Mouse (Mus musculus) frontal cortex, postnatal 14 days (tissue): ENCODE data around the gene Gpc1.
A peak's percentile ranks its signal among the peaks of the same experiment; 100 is the strongest.

Experiments used
- DNase-seq, 2 experiments: peaks; one replicate each; pipeline ENCODE4 v3.0.0; 2022; ENCODE audit warnings: low spot score in 2 of 2

Gpc1 gene

DNA sequence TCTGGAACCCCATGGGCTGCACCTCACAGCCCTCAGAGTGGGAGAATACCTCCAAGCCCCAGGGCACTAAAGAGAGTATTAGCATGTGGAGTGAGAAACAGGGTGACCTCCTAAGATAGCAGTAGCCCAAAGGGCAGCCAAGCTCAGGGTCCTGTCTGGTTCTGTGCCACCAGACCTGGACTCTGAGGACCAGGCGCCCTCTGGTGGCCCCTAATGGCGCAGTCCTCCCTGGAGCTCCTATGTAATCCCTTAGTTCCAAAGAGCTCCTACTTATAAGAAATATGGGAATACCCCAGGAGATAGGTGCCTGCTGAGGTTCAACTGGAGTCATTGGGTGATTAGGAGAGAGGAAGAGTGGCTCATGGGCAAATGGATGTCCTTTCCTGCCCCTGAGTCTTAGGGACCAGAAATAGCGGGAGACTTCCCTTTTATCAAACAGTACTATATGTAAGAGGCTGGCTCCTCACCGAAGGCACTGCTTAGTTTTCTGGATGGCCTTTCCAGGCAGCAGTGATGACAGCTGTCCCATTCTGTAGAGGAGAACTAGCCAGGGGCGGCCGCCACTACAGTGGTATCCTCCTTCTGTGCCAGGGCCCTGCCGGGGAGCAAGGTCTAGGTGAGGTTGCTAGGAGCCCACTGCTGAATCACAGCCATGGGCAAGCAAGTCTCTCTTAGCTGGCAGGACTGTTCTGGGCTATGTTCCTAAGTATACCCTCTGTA, 2.7 kb downstream of the Gpc1 start:
- DNase-seq: peak; percentile 66 to 84

DNA sequence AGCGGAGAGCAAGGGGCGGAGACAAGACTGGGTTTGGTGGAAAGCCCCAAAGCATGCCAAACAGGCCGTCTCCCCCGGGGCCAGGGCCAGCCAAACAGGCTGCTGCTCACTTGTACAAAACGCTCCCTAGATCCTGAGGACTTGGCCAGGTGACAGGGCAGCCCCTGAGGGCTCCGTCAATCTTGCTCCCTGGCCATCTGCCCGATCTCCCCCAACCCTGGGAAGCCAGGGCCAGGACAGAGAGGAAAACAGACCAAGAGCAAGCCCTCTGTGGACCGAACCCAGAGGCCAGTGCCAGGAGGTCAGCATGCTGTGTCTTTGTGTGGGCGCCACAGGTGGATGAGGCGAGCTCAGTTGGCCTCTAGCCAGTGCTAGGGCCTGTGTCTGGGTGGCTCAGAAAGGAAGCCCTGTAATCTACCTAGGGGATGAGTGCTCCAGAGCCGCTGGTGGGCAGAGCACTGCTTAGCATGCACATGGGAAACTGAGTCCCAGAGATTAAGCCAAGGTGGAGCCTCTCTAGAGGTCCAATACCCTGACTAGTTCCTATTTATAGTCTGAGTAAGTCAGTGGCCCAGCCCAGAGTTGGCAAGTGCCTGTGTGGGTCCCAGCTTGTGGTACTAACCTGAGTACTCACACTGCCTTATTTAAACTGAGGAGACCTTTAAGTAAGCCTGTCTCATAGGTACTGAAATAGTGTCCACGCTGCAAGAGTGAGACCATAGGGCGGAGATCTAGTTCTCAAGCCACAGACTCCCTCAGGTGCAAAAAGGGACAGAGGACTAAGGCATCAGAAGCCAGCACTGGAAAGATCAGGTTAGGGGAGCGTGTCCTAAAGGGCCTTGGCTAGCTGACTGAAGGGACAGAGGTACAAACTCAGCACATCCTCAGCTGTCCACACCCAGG, 6.7 kb downstream of the Gpc1 start:
- no peak for DNase-seq

DNA sequence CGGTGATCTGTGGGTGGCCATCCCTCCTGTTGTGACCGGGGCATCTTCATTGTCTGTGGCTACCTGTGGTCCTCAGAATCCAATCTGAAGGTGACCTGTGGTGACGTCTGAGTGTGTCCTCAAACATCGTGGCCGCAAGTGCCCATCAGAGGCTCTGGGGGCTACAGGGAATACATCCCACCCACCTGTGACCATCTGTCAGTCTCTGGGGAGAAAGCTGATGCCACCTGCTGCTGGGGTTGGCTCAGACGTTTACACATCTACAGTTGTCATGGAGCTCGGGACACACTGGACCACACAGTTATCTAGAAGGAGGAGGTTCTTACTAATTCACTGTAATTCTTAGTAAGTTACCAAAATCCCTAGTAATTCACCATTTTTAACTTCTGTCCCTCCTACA, 7.8 kb downstream of the Gpc1 start:
- no peak for DNase-seq

DNA sequence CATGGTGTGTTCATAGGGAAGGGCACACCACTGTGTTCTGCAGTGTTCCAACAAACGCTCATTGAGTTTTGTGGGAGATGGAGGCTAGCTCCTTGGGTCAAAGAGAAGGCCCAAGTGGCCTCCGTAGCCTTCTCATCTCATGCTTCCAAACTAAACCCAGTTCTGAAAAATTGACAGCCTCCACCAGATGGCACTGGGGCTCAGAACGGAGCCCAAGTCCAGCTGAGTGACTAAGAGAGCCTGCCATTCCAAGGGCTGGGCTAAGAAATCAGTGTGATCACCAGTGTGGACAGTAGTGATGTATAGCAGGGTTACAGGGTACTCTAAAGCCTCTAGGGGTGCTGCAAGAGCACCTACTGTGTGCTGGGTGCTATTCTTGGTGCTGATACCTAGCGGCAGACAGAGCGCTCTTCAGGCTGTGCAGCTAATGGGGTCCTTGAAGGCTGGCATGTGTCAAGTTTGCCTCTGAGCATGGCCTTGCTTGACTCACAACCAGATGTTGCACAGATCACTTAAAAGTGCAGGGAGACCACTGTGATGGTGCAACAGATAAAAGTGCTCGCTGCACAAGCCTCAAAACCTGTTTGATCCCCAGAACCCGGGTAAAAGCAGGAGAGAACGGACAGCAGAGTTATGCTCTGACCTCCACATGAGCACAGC, 8.9 kb downstream of the Gpc1 start:
- no peak for DNase-seq

DNA sequence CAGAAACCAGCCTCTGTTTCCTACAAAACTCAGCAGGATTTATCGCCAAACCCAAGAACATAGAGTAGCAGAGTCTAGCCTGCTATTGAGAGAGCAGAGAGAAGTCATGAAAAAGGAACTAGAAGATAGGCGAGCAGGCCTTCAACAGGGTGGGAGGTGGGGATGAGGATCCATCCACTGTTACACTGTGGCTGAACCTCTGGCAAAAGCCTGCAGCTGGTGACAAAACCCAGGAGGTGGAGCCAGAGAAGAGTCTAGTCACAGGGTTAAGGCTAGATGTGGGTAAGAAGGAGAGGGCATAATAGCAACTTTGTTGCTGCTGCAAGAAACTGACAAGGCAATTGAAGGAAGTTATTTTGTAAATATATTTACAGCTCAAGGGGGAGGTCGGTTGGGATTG, 10.0 kb downstream of the Gpc1 start:
- DNase-seq: no peak

DNA sequence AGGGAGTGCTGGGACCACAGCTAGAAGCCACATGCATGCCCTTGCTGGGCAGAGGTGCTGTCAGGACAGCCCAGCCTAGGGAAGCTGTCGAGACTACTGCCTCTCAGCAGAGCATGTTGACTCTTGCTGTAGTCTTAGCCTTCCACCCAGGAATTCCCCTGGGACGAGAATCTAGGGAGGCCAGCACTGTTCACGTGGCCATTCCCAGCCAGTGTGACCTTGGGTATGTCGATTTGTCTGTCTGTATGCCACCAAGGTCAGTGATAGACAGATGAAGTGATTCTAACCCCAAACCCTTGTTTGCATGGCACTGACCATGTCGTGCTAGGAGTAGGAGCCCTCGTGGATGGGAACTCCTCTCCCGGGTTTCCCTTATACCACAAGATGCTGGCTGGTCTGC, 14.4 kb downstream of the Gpc1 start:
- DNase-seq: no peak

DNA sequence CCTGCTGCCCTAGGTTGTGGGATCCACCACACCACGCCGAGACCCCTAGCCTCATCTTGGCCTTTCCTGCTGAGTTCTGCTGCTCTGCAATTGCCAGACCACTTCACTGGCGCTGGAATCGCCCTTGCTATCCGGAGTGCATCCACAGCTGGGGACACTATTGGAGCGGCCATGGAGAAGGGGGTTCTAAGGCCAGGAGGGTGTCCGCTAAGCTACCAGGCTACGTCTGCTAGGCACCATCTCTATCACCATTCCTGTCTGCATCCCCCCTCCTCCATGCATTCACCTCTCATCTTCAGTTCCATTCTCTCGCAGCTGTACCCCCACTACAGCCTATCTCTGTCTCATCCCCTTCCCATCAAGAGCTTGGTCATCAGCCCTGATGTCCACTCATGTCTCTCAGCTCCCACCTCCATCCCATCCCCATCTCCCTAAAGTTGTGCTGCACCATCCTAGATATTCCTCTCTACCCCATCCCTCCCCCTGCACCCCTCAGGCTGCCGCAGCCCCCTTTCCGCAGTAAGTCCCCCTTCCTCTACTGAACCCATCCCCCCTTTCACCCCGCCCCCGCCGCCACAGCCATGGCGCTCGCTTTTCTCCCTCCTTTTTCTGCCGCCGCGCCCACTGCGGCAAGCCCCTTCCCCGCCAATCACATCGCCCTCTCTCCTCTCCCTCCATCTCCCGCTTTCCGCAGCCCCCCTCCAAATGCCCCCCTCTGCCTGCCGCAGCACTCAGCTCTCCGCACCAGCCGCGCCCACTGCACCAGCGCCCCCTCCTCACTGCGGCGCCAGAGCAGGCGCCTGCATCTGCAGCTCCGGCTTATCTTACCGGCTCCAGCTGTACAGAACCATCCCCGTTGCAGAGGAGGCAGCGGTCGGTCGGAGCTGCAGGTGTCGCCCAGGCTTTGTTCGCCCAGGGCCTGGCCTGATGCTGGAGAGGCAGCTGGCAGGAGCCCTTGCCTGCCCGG, 16.7 kb downstream of the Gpc1 start:
- DNase-seq: no peak

DNA sequence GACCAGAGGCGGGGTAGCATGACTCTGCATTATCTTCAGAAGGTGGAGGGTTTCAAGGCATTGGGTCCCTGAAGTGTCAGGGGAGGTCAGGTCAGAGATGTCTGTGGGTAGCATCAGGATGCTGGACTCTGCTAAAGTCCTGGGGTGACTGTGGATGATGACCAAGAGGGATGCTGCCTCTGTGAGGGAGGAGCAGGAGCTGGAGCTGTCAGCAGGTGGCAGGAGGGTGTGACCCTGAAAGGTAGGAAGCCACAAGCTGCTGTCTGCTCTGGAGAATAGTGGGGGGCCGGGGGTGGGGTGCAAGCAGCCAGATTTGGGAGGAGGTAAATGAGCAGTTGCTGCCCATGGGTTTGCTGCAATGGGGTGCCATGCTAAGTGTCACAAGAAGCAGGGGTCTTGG, 18.0 kb downstream of the Gpc1 start:
- no peak for DNase-seq

DNA sequence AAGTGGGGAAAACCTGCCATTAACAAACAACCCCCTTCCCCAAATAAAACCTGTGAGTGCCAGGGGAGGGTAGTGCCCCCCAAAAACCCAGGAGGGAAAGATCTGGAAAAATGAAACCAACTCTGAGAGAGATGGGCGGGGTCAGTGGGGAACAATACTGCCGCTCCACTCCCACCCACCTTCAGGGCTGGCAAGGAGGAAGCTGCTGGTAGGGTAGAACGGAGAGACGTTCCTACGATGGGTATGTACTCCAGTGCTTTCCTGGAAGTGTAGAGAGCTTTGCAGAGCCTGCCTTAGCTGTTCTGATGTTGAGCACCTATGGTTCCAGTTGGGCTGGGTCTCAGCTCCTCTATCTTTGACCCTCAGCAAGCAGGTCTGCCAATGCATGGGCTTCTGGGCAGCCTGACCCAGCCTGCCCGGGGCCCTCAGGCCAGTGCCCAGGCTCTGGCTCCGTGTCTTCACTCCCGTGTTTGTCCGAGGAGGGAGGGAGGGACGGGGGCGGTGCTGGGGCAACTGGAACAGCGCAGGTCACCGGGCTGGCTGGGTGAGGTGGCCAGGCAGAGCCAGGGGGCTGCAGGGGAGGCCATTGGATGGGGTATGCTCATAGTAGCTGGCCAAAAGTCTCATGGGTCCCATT, 18.6 kb downstream of the Gpc1 start:
- no peak for DNase-seq

DNA sequence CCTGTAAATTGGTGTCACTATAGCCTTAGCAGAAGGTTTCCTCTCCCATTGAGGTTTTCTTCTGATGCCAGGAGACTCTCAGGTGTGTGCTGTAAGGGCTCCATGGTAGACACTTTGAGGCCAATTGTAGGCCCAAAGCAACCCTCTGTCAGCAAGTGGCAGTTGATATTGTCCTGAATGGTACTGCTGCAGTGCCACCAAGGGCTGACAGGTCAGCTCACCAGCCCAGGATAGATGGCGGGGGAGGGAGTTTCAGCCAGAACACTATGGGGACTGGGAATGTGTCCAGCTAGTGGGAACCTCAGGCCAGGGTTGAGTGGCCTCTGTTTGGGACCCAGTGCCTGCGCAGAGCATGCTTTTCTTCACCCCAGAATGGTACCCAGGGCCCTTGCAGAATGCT, 21.0 kb downstream of the Gpc1 start:
- no peak for DNase-seq

DNA sequence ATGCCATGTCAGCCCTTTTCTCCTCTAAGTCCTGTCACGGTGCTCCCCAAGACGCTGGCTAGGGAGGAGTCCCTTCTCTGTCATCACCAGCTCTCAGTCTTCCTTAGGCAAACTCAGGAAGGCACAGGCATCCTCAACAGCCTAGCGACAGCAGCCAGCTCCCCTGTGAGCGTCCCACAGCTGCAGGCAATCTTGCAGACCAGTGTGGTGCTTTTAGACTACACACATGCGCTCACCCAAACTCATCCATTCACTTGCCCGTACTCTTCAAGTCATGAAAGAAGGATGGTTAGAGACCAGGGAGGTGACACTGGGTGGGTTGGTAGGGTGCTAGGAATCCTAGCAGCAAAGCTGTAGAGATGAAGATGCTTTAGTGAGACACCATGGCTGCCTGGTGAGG, 30.1 kb downstream of the Gpc1 start:
- no peak for DNase-seq

DNA sequence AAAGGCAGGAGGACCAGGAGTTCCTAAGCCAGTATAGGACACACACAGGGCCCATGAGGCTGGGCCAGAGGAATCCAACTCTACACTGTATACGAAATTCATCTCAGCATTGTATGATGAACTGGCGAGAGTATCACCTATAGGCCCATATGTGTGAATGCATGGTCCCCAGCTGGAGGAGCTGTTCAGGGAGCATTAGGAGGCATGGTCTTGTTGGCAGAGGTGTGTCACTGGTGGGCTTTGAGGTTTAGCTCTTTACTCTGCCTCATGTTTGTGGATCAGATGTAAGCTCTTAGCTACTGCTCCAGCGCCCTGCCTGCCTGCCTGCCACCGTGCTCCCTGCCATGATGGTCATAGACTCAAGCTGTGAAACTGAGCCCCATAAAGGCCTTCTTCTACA, 31.8 kb downstream of the Gpc1 start:
- DNase-seq: no peak

DNA sequence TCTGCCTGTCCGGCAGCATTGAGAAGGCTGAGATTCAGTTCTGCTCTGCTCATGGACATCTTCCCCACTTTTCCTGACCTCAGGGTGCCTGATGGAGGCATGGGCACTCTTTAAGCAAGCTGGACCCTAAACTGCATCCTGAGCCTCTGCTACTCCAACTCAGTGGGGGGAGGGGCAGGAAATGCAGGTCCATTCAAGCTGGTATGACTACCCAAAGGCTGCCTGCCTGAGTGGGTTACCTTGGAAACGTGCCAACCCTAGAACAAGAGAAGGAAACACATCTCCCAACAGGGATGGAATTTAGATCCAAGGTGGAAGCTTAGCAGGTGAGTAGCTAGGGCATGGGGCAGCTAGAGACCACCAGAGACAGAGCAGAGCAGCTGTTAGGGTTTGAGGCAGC, 34.7 kb downstream of the Gpc1 start:
- DNase-seq: no peak

DNA sequence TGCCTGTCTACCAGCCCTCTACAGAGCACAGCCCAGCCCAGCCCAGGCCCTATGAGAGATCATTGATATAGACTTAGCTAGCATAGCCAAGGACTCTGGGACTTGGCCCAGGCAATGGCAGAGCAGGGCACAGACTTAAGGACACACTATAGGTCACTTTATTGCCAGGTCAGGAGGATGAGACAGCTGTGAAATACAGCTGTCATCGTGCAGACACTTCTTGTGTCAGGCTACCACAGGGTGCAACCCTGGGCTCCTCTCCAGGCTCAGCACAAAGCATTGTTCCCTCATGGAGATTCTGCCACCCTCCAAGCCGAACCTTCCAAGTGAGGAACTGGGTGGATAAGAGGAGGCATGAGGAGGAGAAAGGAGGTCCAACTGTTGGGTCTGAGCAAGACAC, 38.5 kb downstream of the Gpc1 start:
- no peak for DNase-seq

DNA sequence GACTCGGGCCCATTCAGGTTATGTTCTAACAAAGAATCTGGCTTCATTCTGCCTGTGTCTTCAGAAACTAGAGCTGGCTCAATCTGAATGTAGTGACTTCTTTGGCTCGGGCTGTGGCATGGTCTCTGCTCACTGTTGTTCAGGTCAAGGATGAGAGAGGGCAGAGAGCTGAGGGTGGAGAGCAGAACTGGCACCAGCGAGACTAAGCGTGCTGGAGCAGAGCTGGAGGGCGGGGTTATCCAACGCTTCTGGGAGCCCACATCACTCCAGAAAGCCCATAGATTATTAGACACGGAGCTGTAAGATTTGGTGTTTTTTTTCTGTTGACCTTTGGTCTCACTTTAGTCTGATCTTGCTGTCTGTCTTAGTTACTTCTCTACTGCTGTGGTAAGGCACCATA, 41.2 kb downstream of the Gpc1 start:
- DNase-seq: no peak

DNA sequence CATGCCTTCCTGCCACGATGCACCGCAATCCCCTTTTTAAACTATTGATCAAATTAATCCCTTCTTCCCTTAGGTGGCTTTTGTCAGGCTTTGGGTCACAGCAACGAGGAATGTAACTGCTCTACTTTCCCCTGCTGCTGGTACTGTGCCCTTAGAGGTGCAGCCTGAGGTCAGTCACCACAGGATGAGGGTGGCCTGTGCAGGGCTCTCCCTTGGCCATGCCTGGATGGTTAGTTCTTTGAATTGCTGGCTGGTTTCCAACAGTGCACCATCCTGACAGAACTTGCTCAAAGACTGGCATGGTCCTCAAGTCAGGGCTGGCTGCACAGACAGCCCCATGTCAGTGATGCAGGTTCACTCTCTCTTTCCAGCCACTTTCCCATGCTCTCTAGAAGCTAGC, 42.6 kb downstream of the Gpc1 start:
- no peak for DNase-seq

DNA sequence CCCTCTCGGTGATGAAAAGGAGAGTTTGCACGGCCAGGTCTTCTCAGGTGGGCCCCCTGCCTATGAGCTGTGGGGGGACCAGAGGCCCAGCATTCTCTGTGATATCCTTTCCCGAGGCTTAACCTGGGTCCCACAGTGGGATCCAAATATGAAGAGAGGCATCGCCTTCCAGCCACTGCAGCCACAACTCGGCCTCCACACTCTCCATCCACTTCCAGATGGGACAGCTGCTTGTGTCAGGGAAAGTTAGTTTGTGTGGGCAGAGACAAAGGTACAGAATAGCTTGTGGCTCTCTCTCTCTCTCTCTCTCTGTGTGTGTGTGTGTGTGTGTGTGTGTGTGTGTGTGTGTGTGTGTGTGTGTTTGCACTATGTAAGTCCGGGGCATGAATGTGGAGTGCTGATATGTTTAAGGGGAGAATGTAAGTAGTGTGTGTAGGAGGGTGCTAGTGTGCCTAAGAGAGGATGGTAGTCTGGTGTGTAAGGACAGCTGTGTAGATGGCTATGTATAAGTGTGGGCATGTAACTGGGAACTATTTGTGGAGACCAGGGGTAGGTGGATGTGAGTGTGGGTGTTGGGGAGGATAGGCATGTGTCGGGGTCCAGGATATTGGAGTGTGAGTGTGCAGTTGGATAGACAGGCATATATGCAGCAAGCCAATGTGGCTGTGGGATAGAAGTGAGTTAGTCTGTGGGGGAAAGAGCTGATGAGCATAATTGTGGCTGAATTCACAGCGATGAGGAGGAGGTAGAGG, 44.1 kb downstream of the Gpc1 start:
- DNase-seq: no peak

DNA sequence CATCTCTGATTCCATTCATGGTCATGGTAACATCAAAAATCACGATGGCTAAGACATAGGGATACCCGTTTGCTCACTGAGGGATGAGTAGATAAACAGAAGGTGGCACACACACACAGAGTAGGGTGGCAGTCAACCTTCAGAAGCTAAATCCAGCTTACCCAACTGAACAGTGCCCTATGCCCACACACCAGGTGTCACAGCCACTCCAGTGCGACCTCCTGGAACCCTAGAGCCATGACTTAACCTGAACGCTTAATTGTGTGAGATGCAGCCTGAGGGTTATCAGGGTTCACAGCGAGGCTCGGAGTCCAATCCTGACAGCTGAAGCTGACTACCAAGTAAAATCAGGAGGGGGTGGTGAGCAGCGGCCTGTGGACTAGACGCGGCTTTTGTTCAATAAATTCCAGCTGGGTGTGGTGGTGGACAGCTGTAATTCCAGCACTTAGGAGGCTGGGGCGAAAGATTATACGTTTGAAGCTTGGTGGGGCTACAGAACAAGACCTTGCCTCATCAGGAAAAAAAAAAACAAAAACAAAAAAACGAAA, 46.1 kb downstream of the Gpc1 start:
- DNase-seq: no peak

DNA sequence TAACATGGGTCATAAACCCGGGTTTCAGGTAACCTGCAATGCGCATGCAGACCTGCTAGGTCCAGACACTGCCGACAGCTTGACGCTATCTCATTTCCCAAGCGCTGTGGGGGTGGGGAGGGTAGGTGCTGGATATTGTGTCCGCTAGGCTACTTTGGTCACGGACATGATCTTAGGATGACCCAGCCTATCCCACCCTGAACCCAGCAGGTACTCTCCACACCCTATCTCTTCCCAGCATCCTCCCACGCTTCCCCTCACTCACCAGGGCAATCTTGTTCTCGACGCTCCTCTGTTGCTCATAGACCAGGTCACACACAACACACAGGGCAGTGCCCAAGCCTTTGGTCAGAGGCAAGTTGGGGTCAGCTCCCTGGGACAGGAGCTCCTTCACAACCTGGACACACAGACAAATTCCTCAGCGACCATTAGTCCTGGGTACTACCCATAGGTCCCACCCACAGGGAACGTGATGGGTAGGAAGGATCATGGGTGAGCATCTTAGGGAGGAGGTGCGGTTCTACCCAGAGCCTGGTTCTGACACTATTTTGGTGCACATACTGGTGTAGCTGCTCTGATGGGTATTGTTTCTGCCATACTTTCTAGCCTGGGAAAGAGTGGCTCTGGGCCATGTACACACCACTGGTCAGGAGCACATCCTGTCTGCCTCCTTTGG, 46.8 kb downstream of the Gpc1 start:
- no peak for DNase-seq

DNA sequence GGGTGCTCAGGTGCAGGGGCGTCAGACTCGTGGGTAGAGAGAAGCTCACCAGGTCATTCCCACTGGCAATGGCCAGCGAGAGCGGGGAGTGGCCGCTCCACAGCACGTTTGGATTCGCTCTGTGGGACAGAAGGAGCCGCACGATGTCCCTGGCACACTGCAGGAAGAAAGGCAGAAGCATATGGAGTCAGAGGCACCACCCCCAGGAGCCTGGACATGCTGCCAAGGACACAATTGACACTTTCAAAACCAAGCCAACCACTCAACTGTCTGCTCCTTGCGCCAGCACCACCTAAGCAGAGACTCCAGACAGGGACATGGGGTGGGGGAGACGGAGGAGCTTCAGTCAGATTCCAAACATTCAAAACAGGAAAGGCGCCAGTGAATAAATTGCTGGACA, 47.8 kb downstream of the Gpc1 start:
- DNase-seq: no peak
